Mouse (Mus musculus): ENCODE results near the gene Paxbp1. TPM values are rescaled to one million over a fixed set of nuclear protein-coding genes. Genes with fewer than 3 reads are reported as not detected.

Paxbp1 gene
- polyA plus RNA-seq, 1 experiment: 2.1 TPM

DNA sequence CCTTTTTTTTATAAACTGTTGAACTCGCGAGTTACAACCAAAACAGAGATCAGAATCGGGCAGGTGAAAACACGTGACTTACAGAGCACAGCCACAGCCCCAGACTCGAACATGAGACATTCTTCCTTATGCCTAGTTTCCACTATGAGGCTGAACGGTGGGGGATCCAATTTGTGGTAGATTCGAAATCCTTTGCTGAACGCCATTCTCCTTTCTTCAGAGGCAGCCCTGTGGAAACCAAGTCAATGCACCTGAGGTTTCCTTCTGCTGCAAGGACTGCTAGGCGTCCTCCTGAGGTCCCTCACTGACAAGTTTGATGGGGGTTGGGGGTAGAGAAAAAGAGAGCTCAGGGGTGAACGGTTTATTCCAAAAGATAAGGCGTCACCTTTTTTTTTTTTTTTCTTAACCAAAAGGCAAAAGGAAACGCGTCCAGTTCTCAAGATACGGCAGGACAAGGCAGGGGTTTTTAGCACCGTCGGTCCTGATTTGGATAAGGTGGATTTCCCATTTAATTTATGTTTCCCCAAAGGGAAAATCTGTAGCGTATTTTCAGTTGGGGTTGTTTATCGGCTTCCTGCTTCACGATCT is 34.3 kb downstream of the Paxbp1 start:
- peaks cover 59% of the 10 kb centered on the region for H3K36me3 ChIP-seq (ENCODE audit: control insufficient read depth)
- no peaks in the 10 kb centered on the region for H3K9me3 ChIP-seq (ENCODE audit: control insufficient read depth, low read length)
- H3K27me3 ChIP-seq (ENCODE audit: control insufficient read depth): no peaks in the 10 kb centered on the region
- H3K4me3 ChIP-seq (replicated peaks): peak overlapping the region; percentile 97
- TF ChIP-seq GATA1 (IDR thresholded peaks at IDR 0.05; ENCODE audit: low read length) (no peak), TAL1 (IDR thresholded peaks at IDR 0.05; ENCODE audit: low read length) (no peak)
- peaks cover 61% of the 10 kb centered on the region for H3K4me1 ChIP-seq (ENCODE audit: control insufficient read depth)

DNA sequence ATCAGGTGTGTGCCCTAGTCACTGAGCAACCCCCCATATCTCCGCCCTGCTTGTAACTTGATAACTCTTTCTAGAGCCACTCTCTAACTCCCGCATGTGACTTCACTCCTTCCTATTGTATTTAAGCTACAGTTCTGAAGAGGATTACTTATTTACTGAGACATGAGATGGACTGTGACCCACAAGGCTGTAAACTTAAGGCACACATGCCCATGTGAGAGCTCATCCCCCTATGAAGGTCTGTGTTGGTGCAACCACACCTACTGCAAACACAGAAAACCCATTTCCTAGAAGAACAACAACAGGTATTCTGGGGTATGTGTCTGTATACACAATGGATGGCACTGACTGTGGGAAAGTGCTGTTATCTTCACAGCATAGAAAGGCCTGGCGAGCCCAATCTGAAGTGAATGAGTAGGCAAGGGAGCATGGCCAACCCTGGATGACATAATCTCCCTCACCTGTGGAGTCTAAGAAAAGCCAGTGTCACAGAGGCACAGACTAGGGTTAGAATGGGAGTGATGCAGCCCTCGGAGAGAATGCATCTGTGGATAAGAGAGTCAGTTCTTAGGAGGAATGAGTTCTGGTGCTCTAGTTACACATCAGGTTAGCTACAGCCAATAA is 39.3 kb downstream of the Paxbp1 start:
- Histone ChIP-seq H3K36me3 (ENCODE audit: control insufficient read depth) (peaks cover 69% of the 10 kb centered on the region), H3K4me3 (replicated peaks) (no peak overlapping the region), H3K4me1 (ENCODE audit: control insufficient read depth) (peaks cover 59% of the 10 kb centered on the region), H3K27me3 (ENCODE audit: control insufficient read depth) (no peaks in the 10 kb centered on the region), H3K9me3 (ENCODE audit: control insufficient read depth, low read length) (no peaks in the 10 kb centered on the region)
- no peak for TF ChIP-seq TAL1 (IDR thresholded peaks at IDR 0.05; ENCODE audit: low read length)
- TF ChIP-seq GATA1 (IDR thresholded peaks at IDR 0.05; ENCODE audit: low read length): no peak

- peaks cover 68% of the 10 kb centered on the region for H3K36me3 ChIP-seq (ENCODE audit: control insufficient read depth)
- no peak overlapping the region for H3K4me3 ChIP-seq (replicated peaks)
- H3K9me3 ChIP-seq (ENCODE audit: control insufficient read depth, low read length): no peaks in the 10 kb centered on the region
- H3K27me3 ChIP-seq (ENCODE audit: control insufficient read depth): no peaks in the 10 kb centered on the region
- no peak for TF ChIP-seq TAL1 (IDR thresholded peaks at IDR 0.05; ENCODE audit: low read length)
- no peak for TF ChIP-seq GATA1 (IDR thresholded peaks at IDR 0.05; ENCODE audit: low read length)
- peaks cover 37% of the 10 kb centered on the region for H3K4me1 ChIP-seq (ENCODE audit: control insufficient read depth)
These were observed 43.2 kb downstream of the Paxbp1 start for GRCm38 (mm10) chr16:91001098-91001497.

- H3K4me1 ChIP-seq (ENCODE audit: control insufficient read depth): peaks cover 38% of the 10 kb centered on the region
- no peaks in the 10 kb centered on the region for H3K9me3 ChIP-seq (ENCODE audit: control insufficient read depth, low read length)
- no peak overlapping the region for H3K4me3 ChIP-seq (replicated peaks)
These were observed 44.5 kb downstream of the Paxbp1 start for GRCm38 (mm10) chr16:90999827-91000226.

GRCm38 (mm10) chr16:90997822-90998221 is 46.5 kb downstream of the Paxbp1 start:
- H3K4me3 ChIP-seq (replicated peaks): no peak overlapping the region
- H3K9me3 ChIP-seq (ENCODE audit: control insufficient read depth, low read length): no peaks in the 10 kb centered on the region
- H3K4me1 ChIP-seq (ENCODE audit: control insufficient read depth): peaks cover 41% of the 10 kb centered on the region
- H3K27me3 ChIP-seq (ENCODE audit: control insufficient read depth): no peaks in the 10 kb centered on the region
- TF ChIP-seq TAL1 (IDR thresholded peaks at IDR 0.05; ENCODE audit: low read length) (no peak), GATA1 (IDR thresholded peaks at IDR 0.05; ENCODE audit: low read length) (no peak)
- peaks cover 63% of the 10 kb centered on the region for H3K36me3 ChIP-seq (ENCODE audit: control insufficient read depth)

More at GRCm38 (mm10) chr16:90999827-91000226, 44.5 kb downstream of the Paxbp1 start:
- Histone ChIP-seq H3K36me3 (ENCODE audit: control insufficient read depth) (peaks cover 61% of the 10 kb centered on the region), H3K27me3 (ENCODE audit: control insufficient read depth) (no peaks in the 10 kb centered on the region)
- TF ChIP-seq GATA1 (IDR thresholded peaks at IDR 0.05; ENCODE audit: low read length): no peak
- no peak for TF ChIP-seq TAL1 (IDR thresholded peaks at IDR 0.05; ENCODE audit: low read length)

DNA sequence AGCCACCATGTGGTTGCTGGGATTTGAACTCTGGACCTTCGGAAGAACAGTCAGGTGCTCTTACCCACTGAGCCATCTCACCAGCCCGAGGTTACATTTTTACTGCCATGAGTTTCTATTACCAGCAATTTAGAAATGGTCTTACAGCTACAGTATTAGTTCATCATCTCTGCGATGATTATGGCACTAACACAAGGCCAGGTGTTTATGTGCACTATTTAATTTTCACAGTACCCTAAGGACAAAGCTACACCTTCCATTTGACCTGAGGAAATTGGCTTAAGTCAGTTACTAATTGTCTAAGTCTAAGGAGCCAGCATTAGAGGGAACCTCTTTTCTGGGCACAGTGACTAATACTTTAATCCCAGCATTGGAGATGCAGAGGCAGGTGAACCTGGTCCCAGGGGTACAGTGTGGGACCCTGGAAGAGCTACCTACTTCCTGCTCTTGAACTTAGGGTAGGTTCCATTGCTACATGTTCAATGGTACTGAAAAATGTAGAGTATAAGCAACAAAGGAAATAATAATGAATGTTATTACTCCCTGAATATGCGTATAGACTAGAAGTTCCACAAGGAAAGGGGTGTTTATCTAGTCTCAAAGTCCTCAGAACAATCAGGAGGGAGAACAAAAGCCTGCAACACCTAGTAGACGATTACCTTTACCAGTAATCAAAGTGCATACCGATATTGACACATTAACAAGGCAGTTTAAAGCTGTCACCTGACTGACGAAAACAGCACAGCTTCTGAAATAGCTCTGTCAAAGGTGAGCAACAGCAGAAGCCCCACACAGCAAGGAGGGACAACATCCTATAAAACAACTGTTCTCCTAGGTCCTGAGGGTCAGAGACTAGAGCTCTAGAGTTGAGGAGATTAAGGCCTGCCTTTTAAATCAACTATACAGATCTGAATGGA is 47.8 kb downstream of the Paxbp1 start:
- TF ChIP-seq GATA1 (IDR thresholded peaks at IDR 0.05; ENCODE audit: low read length) (no peak), TAL1 (IDR thresholded peaks at IDR 0.05; ENCODE audit: low read length) (no peak)
- Histone ChIP-seq H3K36me3 (ENCODE audit: control insufficient read depth) (peaks cover 64% of the 10 kb centered on the region), H3K27me3 (ENCODE audit: control insufficient read depth) (no peaks in the 10 kb centered on the region), H3K9me3 (ENCODE audit: control insufficient read depth, low read length) (no peaks in the 10 kb centered on the region), H3K4me3 (replicated peaks) (no peak overlapping the region), H3K4me1 (ENCODE audit: control insufficient read depth) (peaks cover 43% of the 10 kb centered on the region)

GRCm38 (mm10) chr16:90995498-90995897 is 48.8 kb downstream of the Paxbp1 start:
- Histone ChIP-seq H3K27me3 (ENCODE audit: control insufficient read depth) (no peaks in the 10 kb centered on the region), H3K9me3 (ENCODE audit: control insufficient read depth, low read length) (no peaks in the 10 kb centered on the region), H3K4me1 (ENCODE audit: control insufficient read depth) (peaks cover 46% of the 10 kb centered on the region), H3K36me3 (ENCODE audit: control insufficient read depth) (peaks cover 68% of the 10 kb centered on the region), H3K4me3 (replicated peaks) (no peak overlapping the region)
- TF ChIP-seq GATA1 (IDR thresholded peaks at IDR 0.05; ENCODE audit: low read length) (no peak), TAL1 (IDR thresholded peaks at IDR 0.05; ENCODE audit: low read length) (no peak)

GRCm38 (mm10) chr16:90995023-90995422 is 49.3 kb downstream of the Paxbp1 start:
- no peak overlapping the region for H3K4me3 ChIP-seq (replicated peaks)
- H3K36me3 ChIP-seq (ENCODE audit: control insufficient read depth): peaks cover 73% of the 10 kb centered on the region
- TF ChIP-seq TAL1 (IDR thresholded peaks at IDR 0.05; ENCODE audit: low read length) (no peak), GATA1 (IDR thresholded peaks at IDR 0.05; ENCODE audit: low read length) (no peak)
- no peaks in the 10 kb centered on the region for H3K9me3 ChIP-seq (ENCODE audit: control insufficient read depth, low read length)
- H3K27me3 ChIP-seq (ENCODE audit: control insufficient read depth): no peaks in the 10 kb centered on the region
- peaks cover 49% of the 10 kb centered on the region for H3K4me1 ChIP-seq (ENCODE audit: control insufficient read depth)

- Histone ChIP-seq H3K9me3 (ENCODE audit: control insufficient read depth, low read length) (no peaks in the 10 kb centered on the region), H3K4me1 (ENCODE audit: control insufficient read depth) (peaks cover 56% of the 10 kb centered on the region), H3K4me3 (replicated peaks) (peak overlapping the region; percentile 63), H3K27me3 (ENCODE audit: control insufficient read depth) (no peaks in the 10 kb centered on the region), H3K36me3 (ENCODE audit: control insufficient read depth) (peaks cover 82% of the 10 kb centered on the region)
- TF ChIP-seq TAL1 (IDR thresholded peaks at IDR 0.05; ENCODE audit: low read length) (no peak), GATA1 (IDR thresholded peaks at IDR 0.05; ENCODE audit: low read length) (no peak)
These were observed 55.2 kb downstream of the Paxbp1 start for GRCm38 (mm10) chr16:90989162-90989561.
